Mouse (Mus musculus): ENCODE results near the gene Tmem53. TPM values are rescaled to one million over a fixed set of nuclear protein-coding genes. Genes with fewer than 3 reads are reported as not detected.

The Tmem53 gene
- total and polyA plus RNA-seq, 3 experiments: 0.65 to 1.3 TPM; not detected in 1

GRCm38 (mm10) chr4:117261222-117261621 lies 9.5 kb downstream of the Tmem53 start:
- Histone ChIP-seq H3K4me3 (ENCODE audit: control insufficient read depth in 1 of 2, insufficient read depth in 1 of 2, low read depth in 2 of 2, low read length in 2 of 2) (no peak overlapping the region), H3K9me3 (replicated peaks; ENCODE audit: insufficient read depth, low read length) (no peaks in the 10 kb centered on the region), H3K9ac (ENCODE audit: control insufficient read depth, low read depth, low read length, poor library complexity, severe bottlenecking) (no peak overlapping the region), H3K4me1 (ENCODE audit: control insufficient read depth in 1 of 2, insufficient read depth in 2 of 2, low read length in 2 of 2) (peaks cover 0 to 11% of the 10 kb centered on the region in 2 experiments; a peak in 1 of 4 replicates), H3K36me3 (ENCODE audit: control insufficient read depth in 1 of 2, insufficient read depth in 2 of 2, low read length in 2 of 2) (peaks cover 0 to 3% of the 10 kb centered on the region in 2 experiments; a peak in 1 of 4 replicates), H3K27me3 (ENCODE audit: control insufficient read depth in 1 of 2, insufficient read depth in 2 of 2, low read length in 2 of 2) (peaks cover 0 to 3% of the 10 kb centered on the region in 2 experiments; a peak in 2 of 4 replicates), H3K27ac (ENCODE audit: control insufficient read depth, low read depth, low read length) (no peak overlapping the region), H3K79me2 (ENCODE audit: control insufficient read depth, insufficient read depth, low read length, poor library complexity) (no peaks in the 10 kb centered on the region)
- peak; percentile 55 for DNase-seq (ENCODE audit: low read depth, low spot score)
- no peak for TF ChIP-seq KAT2A (conservative IDR thresholded peaks at IDR 0.05; ENCODE audit: low read depth, low read length)
- no peak for TF ChIP-seq MYB (IDR thresholded peaks at IDR 0.05; ENCODE audit: low read depth, low read length)
- no peak for TF ChIP-seq USF1 (IDR thresholded peaks at IDR 0.05; ENCODE audit: low read depth, low read length)
- 0 out of 2 replicates have a peak, but pooled peaks have one; percentile 20 for TF ChIP-seq SMC3 (IDR thresholded peaks at IDR 0.05; ENCODE audit: low read depth, low read length)
- TF ChIP-seq ZNF384 (IDR thresholded peaks at IDR 0.05; ENCODE audit: low read depth, low read length): peak; percentile 62
- TF ChIP-seq RAD21 (IDR thresholded peaks at IDR 0.05; ENCODE audit: low read depth, low read length): no peak; the same call in 1 of the 2 replicates
- TF ChIP-seq CTCF (IDR thresholded peaks at IDR 0.05 in 2 of 3, conservative IDR thresholded peaks at IDR 0.05 in 1 of 3; ENCODE audit: control insufficient read depth in 1 of 3, insufficient read depth in 1 of 3, low read depth in 2 of 3, low read length in 3 of 3, poor library complexity in 1 of 3, severe bottlenecking in 1 of 3): peak in 2 of 3 experiments; percentile 40 to 63; a peak in 4 of 6 replicates
- TF ChIP-seq SIN3A (IDR thresholded peaks at IDR 0.05; ENCODE audit: low read length): 0 out of 2 replicates have a peak, but pooled peaks have one; percentile 21
- TF ChIP-seq GABPA (IDR thresholded peaks at IDR 0.05; ENCODE audit: low read depth, low read length): no peak
- TF ChIP-seq TCF12 (IDR thresholded peaks at IDR 0.05; ENCODE audit: low read depth, low read length): no peak
- TF ChIP-seq USF2 (IDR thresholded peaks at IDR 0.05; ENCODE audit: borderline replicate concordance in 1 of 2, insufficient read depth in 1 of 2, low read depth in 1 of 2, low read length in 2 of 2): no peak
- no peak for TF ChIP-seq EP300 (IDR thresholded peaks at IDR 0.05; ENCODE audit: low read depth in 1 of 2, low read length in 2 of 2)
- TF ChIP-seq NRF1 (IDR thresholded peaks at IDR 0.05; ENCODE audit: insufficient read depth, low read depth, low read length, poor library complexity, severe bottlenecking): no peak
- TF ChIP-seq ELF1 (IDR thresholded peaks at IDR 0.05; ENCODE audit: low read depth, low read length): no peak
- TF ChIP-seq NELFE (IDR thresholded peaks at IDR 0.05; ENCODE audit: low read depth, low read length): no peak
- TF ChIP-seq TBP (IDR thresholded peaks at IDR 0.05; ENCODE audit: low read depth, low read length): no peak
- TF ChIP-seq E2F4 (IDR thresholded peaks at IDR 0.05; ENCODE audit: borderline replicate concordance, low read depth, low read length): no peak
- no peak for TF ChIP-seq ETS1 (IDR thresholded peaks at IDR 0.05; ENCODE audit: low read depth, low read length)
- TF ChIP-seq ZMIZ1 (IDR thresholded peaks at IDR 0.05; ENCODE audit: low read depth, low read length): no peak
- no peak for TF ChIP-seq CHD1 (IDR thresholded peaks at IDR 0.05; ENCODE audit: low read depth, low read length)
- no peak for TF ChIP-seq RCOR1 (IDR thresholded peaks at IDR 0.05; ENCODE audit: low read depth, low read length)
- TF ChIP-seq CHD2 (IDR thresholded peaks at IDR 0.05; ENCODE audit: low read length): no peak
- TF ChIP-seq MYC (IDR thresholded peaks at IDR 0.05; ENCODE audit: low read depth, low read length): peak; percentile 88
- no peak for TF ChIP-seq BHLHE40 (IDR thresholded peaks at IDR 0.05; ENCODE audit: borderline replicate concordance, low read depth, low read length)
- no peak for TF ChIP-seq MEF2A (IDR thresholded peaks at IDR 0.05; ENCODE audit: extremely low read depth, insufficient replicate concordance, low read depth, low read length, poor library complexity, severe bottlenecking)
- TF ChIP-seq ZKSCAN1 (IDR thresholded peaks at IDR 0.05; ENCODE audit: low read depth, low read length): no peak
- TF ChIP-seq MAX (IDR thresholded peaks at IDR 0.05; ENCODE audit: low read length): no peak
- no peak for TF ChIP-seq POLR2AphosphoS5 (IDR thresholded peaks at IDR 0.05; ENCODE audit: borderline replicate concordance, low read depth, low read length)
- no peak for TF ChIP-seq ZC3H11A (IDR thresholded peaks at IDR 0.05; ENCODE audit: low read depth, low read length)
- no peak for TF ChIP-seq JUND (IDR thresholded peaks at IDR 0.05; ENCODE audit: low read depth, low read length)
- no peak for TF ChIP-seq MAFK (IDR thresholded peaks at IDR 0.05; ENCODE audit: borderline replicate concordance, low read depth, low read length)
- TF ChIP-seq POLR2A (IDR thresholded peaks at IDR 0.05; ENCODE audit: control insufficient read depth in 1 of 2, insufficient read depth in 1 of 2, low read depth in 1 of 2, low read length in 2 of 2, poor library complexity in 1 of 2): no peak
- no peak for TF ChIP-seq MAZ (IDR thresholded peaks at IDR 0.05; ENCODE audit: low read depth, low read length)
- TF ChIP-seq GATA1 (IDR thresholded peaks at IDR 0.05; ENCODE audit: low read depth, low read length): no peak
